8 mouse cellular contexts compared by ENCODE assay signal in the genomic region with DNA sequence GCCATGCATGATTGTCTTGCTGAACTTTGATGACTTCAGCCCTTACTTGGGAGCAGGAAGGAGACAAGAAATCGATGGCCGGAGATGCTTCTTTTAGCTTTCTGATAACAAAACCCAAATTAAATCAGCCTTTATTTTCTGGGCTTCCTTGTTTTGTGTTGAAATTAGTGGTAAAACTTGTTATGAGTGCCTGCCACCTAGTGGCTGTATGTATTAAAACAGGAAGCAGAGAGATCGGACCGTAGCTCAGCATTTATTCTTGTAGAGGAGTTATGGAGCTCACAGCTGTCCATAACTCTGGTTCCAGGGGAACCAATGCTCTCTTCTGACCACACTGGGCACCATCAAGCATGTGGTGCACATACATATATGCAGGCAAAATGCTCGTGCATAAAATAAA. TPM values are rescaled to one million over a fixed set of nuclear protein-coding genes. Genes with fewer than 3 reads are reported as not detected.
DNase-seq lines count a peak whose midpoint lies in the region; ATAC-seq and TF ChIP-seq lines count a peak whose summit lies in the region.

No protein-coding gene starts in this region.

- H3K27ac ChIP-seq in heart, embryonic 12.5 days (ENCODE audit: poor library complexity, severe bottlenecking), result no peak overlapping the region
- peak overlapping the region; percentile 26; the same call in 1 of the 2 replicates for H3K27ac ChIP-seq in midbrain, embryonic 16.5 days (ENCODE audit: low read length)

- H3K4me3 ChIP-seq in heart, embryonic 12.5 days, result no peak overlapping the region
- H3K4me3 ChIP-seq in midbrain, embryonic 16.5 days (ENCODE audit: low read depth, low read length), result no peak overlapping the region

- in situ Hi-C loops in Patski (cut with MboI; ENCODE audit: low pct_unique_long_range_greater_than_20kb), result loop anchor here (5.0 kb wide), 2 partner anchors 61 to 181 kb away; no protein-coding TSS in a partner anchor

- WGBS in heart, embryonic 12.5 days, result 14% methylated on average over 5 of the region's 5 CpGs
- WGBS in midbrain, embryonic 16.5 days, result 20% methylated on average over 5 of the region's 5 CpGs

- no peaks in the 10 kb centered on the region for H3K4me1 ChIP-seq in heart, embryonic 12.5 days (replicated peaks)
- H3K4me1 ChIP-seq in midbrain, embryonic 16.5 days (ENCODE audit: control insufficient read depth, insufficient read depth, low read length), result 0 out of 2 replicates have a peak, but pooled peaks cover 2% of the 10 kb centered on the region

- CTCF ChIA-PET in Patski (lab: Charles Lee), result interaction anchor here (0.5 to 12.0 kb wide), 25 partner anchors 10 to 114 kb away, joined by 3 to 190 read pairs (median 5); a partner anchor contains a TSS

- POLR2A ChIA-PET in Patski (lab: Charles Lee), result interaction anchor here (0.6 to 0.8 kb wide), 2 partner anchors 22 to 179 kb away, joined by 3 read pairs; no protein-coding TSS in a partner anchor

- no peaks in the 10 kb centered on the region for H3K9me3 ChIP-seq in heart, embryonic 12.5 days (replicated peaks)
- H3K9me3 ChIP-seq in midbrain, embryonic 16.5 days (replicated peaks; ENCODE audit: control insufficient read depth, low read length, poor library complexity, severe bottlenecking), result no peaks in the 10 kb centered on the region

- H3K9ac ChIP-seq in heart, embryonic 12.5 days, result no peak overlapping the region
- no peak overlapping the region for H3K9ac ChIP-seq in midbrain, embryonic 16.5 days (ENCODE audit: low read depth, low read length)

- TF ChIP-seq CTCF in Patski (IDR thresholded peaks at IDR 0.05), result peak; percentile 90

- no peaks in the 10 kb centered on the region for H3K27me3 ChIP-seq in heart, embryonic 12.5 days (replicated peaks)
- H3K27me3 ChIP-seq in Patski, result no peaks in the 10 kb centered on the region
- H3K27me3 ChIP-seq in midbrain, embryonic 16.5 days (ENCODE audit: control insufficient read depth, insufficient read depth, low read depth, low read length), result no peaks in the 10 kb centered on the region

- no peak overlapping the region for H3K4me2 ChIP-seq in heart, embryonic 12.5 days
- no peak overlapping the region for H3K4me2 ChIP-seq in midbrain, embryonic 16.5 days (ENCODE audit: low read length)

- H3K36me3 ChIP-seq in heart, embryonic 12.5 days, result peaks cover 58% of the 10 kb centered on the region
- H3K36me3 ChIP-seq in midbrain, embryonic 16.5 days (ENCODE audit: control insufficient read depth, insufficient read depth, low read length), result peaks cover 16% of the 10 kb centered on the region

- no peak for ATAC-seq in heart, embryonic 12.5 days (ENCODE audit: insufficient number of reproducible peaks, low FRiP score)
- no peak for ATAC-seq in Patski
- no peak for ATAC-seq in midbrain, embryonic 16.5 days

- peak; percentile 92 for DNase-seq in heart, adult 11 months
- DNase-seq in 416B (ENCODE audit: low read depth) (peak; percentile 87), Patski (ENCODE audit: low read depth, low spot score) (no peak)
- peak; percentile 80 for DNase-seq in embryo, embryonic 10 days (ENCODE audit: low spot score)
- DNase-seq in kidney, postnatal 25 days, result peak; percentile 33 to 74
- no peak for DNase-seq in ovary, adult 18-20 months (ENCODE audit: low spot score)

RNA-seq across cellular contexts. Expression of a gene that starts 13.9 kb away (rescaled TPM):
- 9.0 and 10.7 TPM in 2 replicates for polyA plus RNA-seq in heart, embryonic 12.5 days (2016; fragmentation: Nextera tagmentation; extraction: Ambion mirVana)
- polyA plus RNA-seq in Patski (2021), result 104 TPM
- 7.8 and 15.1 TPM in 2 replicates for polyA plus RNA-seq in midbrain, embryonic 16.5 days (2015; fragmentation: Nextera tagmentation; extraction: Ambion mirVana)

RNA-seq across cellular contexts. Expression of a gene that starts 24.2 kb away (rescaled TPM):
- 107 and 108 TPM in 2 replicates for polyA plus RNA-seq in heart, embryonic 12.5 days (2016; fragmentation: Nextera tagmentation; extraction: Ambion mirVana)
- polyA plus RNA-seq in Patski (2021), result 119 TPM
- polyA plus RNA-seq in midbrain, embryonic 16.5 days (2015; fragmentation: Nextera tagmentation; extraction: Ambion mirVana), result 134 and 136 TPM in 2 replicates

RNA-seq across cellular contexts. Expression of a gene that starts 33.0 kb away (rescaled TPM):
- polyA plus RNA-seq in heart, embryonic 12.5 days (2016; fragmentation: Nextera tagmentation; extraction: Ambion mirVana), result 20.3 and 21.7 TPM in 2 replicates
- 13.8 TPM for polyA plus RNA-seq in Patski (2021)
- polyA plus RNA-seq in midbrain, embryonic 16.5 days (2015; fragmentation: Nextera tagmentation; extraction: Ambion mirVana), result 123 and 137 TPM in 2 replicates

RNA-seq across cellular contexts. Expression of a gene that starts 43.6 kb away (rescaled TPM):
- 20.7 and 22.2 TPM in 2 replicates for polyA plus RNA-seq in heart, embryonic 12.5 days (2016; fragmentation: Nextera tagmentation; extraction: Ambion mirVana)
- polyA plus RNA-seq in Patski (2021), result 45.3 TPM
- polyA plus RNA-seq in midbrain, embryonic 16.5 days (2015; fragmentation: Nextera tagmentation; extraction: Ambion mirVana), result 7.0 and 8.4 TPM in 2 replicates

Comparison
In these comparisons a context has a peak if more than half of its experiments do, and no peak if none do; other contexts are left out.
1. DNase-seq: peak in heart, adult 11 months (single experiment), 416B (single experiment), embryo, embryonic 10 days (single experiment) and kidney, postnatal 25 days (2 of 2); none in Patski (single experiment) and ovary, adult 18-20 months (single experiment).